Mouse (Mus musculus): ENCODE measurements around the gene Rbm20.

DNA sequence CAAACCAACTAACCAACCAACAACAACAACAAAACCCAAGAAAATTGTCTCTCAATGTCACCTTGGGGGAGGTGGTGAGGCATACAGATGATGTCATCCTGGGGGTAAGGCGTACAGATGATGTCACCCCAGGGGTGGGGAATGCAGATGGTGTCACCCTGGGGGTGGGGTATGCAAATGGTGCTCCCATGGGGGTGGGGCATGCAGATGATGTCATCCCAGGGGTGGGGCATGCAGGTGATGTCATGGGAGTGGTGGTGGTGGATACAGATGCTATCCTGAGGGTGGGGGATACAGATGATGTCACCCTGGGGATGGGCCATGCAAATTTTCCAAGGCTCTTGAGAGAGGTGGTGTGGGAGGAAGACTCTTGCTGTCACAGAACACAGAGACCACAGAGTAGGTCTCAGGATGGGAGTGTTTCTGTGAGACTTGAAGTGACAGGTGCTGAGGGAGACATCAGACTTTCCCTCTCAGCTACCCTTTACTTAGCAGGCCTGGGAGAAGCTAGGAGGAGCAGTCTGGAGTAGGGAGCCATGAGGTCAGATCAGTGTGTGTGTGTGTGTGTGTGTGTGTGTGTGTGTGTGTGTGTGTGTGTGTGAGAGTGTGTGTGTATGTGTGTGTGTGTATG lies 63.8 kb downstream of the Rbm20 start:
- no peak for TF ChIP-seq CTCF (IDR thresholded peaks at IDR 0.05; ENCODE audit: borderline replicate concordance, insufficient read depth, low read depth, low read length)
- TF ChIP-seq POLR2A (IDR thresholded peaks at IDR 0.05; ENCODE audit: borderline replicate concordance, insufficient read depth, low read length) = no peak
